Mouse (Mus musculus) kidney, embryonic 14.5 days (tissue): Measurements from ENCODE around the gene Axin2. TPM values are rescaled to one million over a fixed set of nuclear protein-coding genes. Genes with fewer than 3 reads are reported as not detected.
A peak's percentile ranks its signal among the peaks of the same experiment; 100 is the strongest.

Experiments used
- ATAC-seq: fragments of 200-750 bp; cut with Nextera tagmentation; 2 replicates; pipeline ENCODE4 v1.8.0; 2017; ENCODE audit warnings: moderate number of reproducible peaks, mild to moderate bottlenecking, moderate TSS enrichment, moderate library complexity; ENCODE audit not compliant: low FRiP score, low TSS enrichment
- H3K27ac ChIP-seq: fragments of 300-500 bp; sonication (generic); 2 replicates; pipeline ENCODE4 v1.5.1; 2014; ENCODE audit warnings: low read depth, mild to moderate bottlenecking, low read length, moderate library complexity, mixed read lengths
- H3K27me3 ChIP-seq: fragments of 300-500 bp; sonication (generic); 2 replicates; pipeline ENCODE4 v1.6.1; 2014; ENCODE audit warnings: mild to moderate bottlenecking, low read length; ENCODE audit not compliant: control insufficient read depth, insufficient read depth
- H3K36me3 ChIP-seq: fragments of 300-500 bp; sonication (generic); 2 replicates; pipeline ENCODE4 v1.6.1; 2014; ENCODE audit warnings: low read length, mixed read lengths; ENCODE audit not compliant: control insufficient read depth, insufficient read depth
- H3K4me1 ChIP-seq: fragments of 300-500 bp; sonication (generic); 2 replicates; pipeline ENCODE4 v1.6.1; 2014; ENCODE audit warnings: low read length, mixed read lengths; ENCODE audit not compliant: control insufficient read depth, insufficient read depth
- H3K4me2 ChIP-seq: fragments of 300-500 bp; sonication (generic); replicated peaks from 2 replicates; pipeline ENCODE4 v1.6.1; 2014; ENCODE audit warnings: low read depth, mild to moderate bottlenecking, low read length
- H3K4me3 ChIP-seq: fragments of 300-500 bp; sonication (generic); 2 replicates; pipeline ENCODE4 v1.5.1; 2014; ENCODE audit warnings: mild to moderate bottlenecking, low read length
- H3K9ac ChIP-seq: fragments of 300-500 bp; sonication (generic); 2 replicates; pipeline ENCODE4 v1.6.1; 2014; ENCODE audit warnings: low read depth, mild to moderate bottlenecking, low read length, moderate library complexity
- H3K9me3 ChIP-seq: fragments of 300-500 bp; sonication (generic); 2 replicates; pipeline ENCODE4 v1.6.1; 2016; ENCODE audit warnings: low read length; ENCODE audit not compliant: control insufficient read depth
- WGBS: fragments of 180-500 bp; shearing (Covaris S2); extraction: QIAGEN DNeasy Blood & Tissue Kit; methylation state at CpG from one replicate; pipeline ENCODE4 v1.1.7; 2014; 5-methylcytosine and 5-hydroxymethylcytosine counted together
- polyA plus RNA-seq: library from polyadenylated mRNA; unstranded; fragments of >200 nt; fragmentation: Nextera tagmentation; extraction: Ambion mirVana; gene quantifications from 2 replicates; pipeline ENCODE4 v1.2.1, GENCODE M21; 2014

Gene Axin2
- polyA plus RNA-seq, 1 experiment from 2014 or later, result 8.0 TPM

DNA sequence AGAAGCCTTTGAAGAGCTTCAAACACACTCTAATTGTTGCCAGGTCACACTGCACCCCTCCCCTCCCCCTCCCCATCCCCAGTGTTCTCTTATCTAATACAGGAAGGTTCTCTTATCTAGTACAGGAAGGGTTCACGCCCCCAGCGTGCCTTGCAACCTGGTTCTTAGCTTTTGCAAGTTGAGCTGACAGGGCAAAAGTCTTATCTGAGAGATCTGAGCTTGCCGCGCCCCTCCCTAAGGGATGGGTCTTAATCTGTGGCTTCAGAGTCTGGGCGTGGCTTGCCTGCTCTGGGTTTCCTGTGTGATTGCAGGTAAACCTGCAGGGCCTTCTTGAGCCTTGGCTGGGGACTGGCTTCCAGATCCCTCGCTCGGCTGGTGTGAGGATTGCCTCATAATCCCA lies 9.2 kb upstream of the Axin2 start:
- H3K36me3 ChIP-seq, result no peaks in the 10 kb centered on the region
- H3K9me3 ChIP-seq, result no peaks in the 10 kb centered on the region
- no peak for ATAC-seq
- no peak overlapping the region for H3K27ac ChIP-seq
- H3K9ac ChIP-seq, result no peak overlapping the region
- WGBS, result 24% methylated on average over 7 of the region's 7 CpGs
- H3K4me2 ChIP-seq, result peak overlapping the region; percentile 50
- H3K4me1 ChIP-seq, result peaks cover 14% of the 10 kb centered on the region
- H3K27me3 ChIP-seq, result peaks cover 3% of the 10 kb centered on the region; the same call in 1 of the 2 replicates
- H3K4me3 ChIP-seq, result no peak overlapping the region

GRCm38 (mm10) chr11:108912174-108912573 lies 8.0 kb upstream of the Axin2 start:
- no peak overlapping the region for H3K4me2 ChIP-seq
- peaks cover 8% of the 10 kb centered on the region for H3K9me3 ChIP-seq
- WGBS, result 94% methylated on average over 12 of the region's 12 CpGs
- no peak for ATAC-seq
- H3K4me3 ChIP-seq, result no peak overlapping the region
- H3K4me1 ChIP-seq, result peaks cover 14% of the 10 kb centered on the region
- no peak overlapping the region for H3K9ac ChIP-seq
- no peak overlapping the region for H3K27ac ChIP-seq
- H3K27me3 ChIP-seq, result peaks cover 3% of the 10 kb centered on the region; the same call in 1 of the 2 replicates
- no peaks in the 10 kb centered on the region for H3K36me3 ChIP-seq

DNA sequence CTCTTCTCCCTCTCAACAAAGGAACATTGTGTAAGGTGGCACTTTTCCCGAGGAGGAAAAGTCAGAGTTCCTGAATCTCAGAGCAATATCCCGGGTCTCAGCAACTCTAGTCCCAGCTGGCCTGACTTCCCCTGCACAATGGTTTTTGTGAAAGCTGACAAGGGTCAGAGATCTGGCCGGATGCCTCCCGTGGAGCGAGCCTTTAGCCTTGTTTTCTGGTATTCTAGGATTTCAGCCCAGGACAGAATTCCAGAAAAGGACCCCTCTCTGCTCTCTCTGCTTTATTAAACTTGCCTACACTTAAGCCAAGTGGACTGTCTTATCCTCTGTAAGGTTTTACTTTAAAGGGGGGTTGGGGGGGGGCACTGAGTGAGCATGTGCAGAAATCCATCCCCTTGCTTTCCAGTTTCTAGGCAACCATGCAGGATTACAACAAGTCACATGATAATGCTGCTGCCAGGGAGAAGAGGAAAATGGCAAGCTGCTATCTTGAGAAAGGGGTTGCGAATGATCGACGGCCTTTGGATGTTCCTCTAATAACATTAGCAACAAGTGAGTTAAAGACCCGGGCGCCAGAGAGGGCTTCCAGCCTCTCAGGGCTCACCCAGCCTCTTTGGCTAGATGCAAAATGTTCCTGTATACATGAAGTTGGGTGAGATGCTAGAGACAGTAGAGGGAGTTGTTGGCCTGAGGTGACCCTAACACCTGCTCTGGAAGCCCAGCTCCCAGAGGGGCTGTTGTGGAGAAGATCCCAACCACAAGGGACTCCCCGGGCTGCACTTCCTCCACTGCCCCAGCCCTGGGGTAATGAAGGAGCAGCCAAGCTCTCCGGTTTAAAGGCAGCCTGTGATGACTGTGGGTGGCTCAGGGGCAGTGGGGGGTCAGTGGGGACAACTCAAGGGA lies 2.5 kb upstream of the Axin2 start:
- Histone ChIP-seq H3K36me3 (no peaks in the 10 kb centered on the region), H3K4me1 (peaks cover 14% of the 10 kb centered on the region), H3K4me3 (no peak overlapping the region), H3K9me3 (peaks cover 8% of the 10 kb centered on the region), H3K27ac (peak overlapping the region; percentile 62; the same call in 1 of the 2 replicates), H3K4me2 (no peak overlapping the region; the same call in 1 of the 2 replicates), H3K9ac (no peak overlapping the region), H3K27me3 (no peaks in the 10 kb centered on the region)
- 24% methylated on average over 12 of the region's 12 CpGs for WGBS
- no peak for ATAC-seq

- WGBS, result under 1% methylated on average over 81 of the region's 104 CpGs
- H3K4me1 ChIP-seq, result peaks cover 40% of the 10 kb centered on the region
Measured at GRCm38 (mm10) chr11:108920636-108921505, 722 bp downstream of the Axin2 start.

DNA sequence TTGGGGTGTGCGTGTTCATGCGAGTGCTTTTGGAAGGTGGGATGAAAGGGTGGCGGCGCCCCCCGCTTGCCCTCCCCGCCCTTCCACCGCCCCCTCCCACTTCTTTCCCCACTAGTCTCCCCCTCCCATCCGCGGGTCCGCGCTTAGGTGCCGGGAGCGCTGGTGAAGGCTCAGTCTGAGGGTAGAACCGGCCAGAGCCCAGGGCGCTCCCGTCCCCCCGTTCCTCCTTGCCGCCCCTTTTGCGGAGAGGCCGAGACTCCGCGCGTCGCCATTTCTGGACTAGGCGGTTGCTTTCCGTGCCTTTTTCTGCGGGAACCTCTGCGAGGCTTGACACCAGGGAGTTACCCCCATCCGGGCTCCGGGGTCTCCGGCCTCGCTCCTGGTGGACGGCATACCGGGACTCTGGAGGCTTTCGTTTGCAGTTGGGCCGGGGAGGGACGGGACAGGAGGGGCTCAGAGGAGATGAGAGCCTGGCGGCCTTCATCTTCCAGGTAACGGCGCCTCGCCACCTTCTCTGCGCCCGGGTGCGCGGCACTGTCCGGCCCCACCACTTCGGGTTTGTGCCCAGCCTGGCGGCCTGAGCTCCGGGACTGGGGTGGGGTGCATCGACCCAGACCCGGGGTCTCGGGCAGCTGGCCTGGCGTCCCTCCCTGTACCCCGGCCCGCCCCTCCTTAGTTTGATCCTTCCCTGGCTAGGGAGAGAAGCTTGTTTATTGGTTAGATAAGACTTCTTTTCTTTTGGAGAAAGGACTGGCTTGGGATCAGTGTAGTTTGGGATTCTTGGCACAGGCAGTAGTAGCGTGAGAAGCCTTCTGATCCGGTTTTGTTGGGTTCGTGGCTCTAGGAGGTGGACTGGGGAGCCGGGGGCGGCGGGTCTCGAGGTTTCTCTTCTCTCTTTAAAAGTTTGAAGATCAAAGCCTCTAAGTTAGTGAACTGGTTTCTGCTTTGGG lies 1.6 kb downstream of the Axin2 start:
- under 1% methylated on average over 59 of the region's 62 CpGs for WGBS
- Histone ChIP-seq H3K9me3 (peaks cover 3% of the 10 kb centered on the region), H3K4me1 (peaks cover 48% of the 10 kb centered on the region), H3K4me3 (peak overlapping the region; percentile 81), H3K27ac (peak overlapping the region; percentile 99), H3K9ac (peak overlapping the region; percentile 92), H3K27me3 (no peaks in the 10 kb centered on the region), H3K4me2 (peak overlapping the region; percentile 54), H3K36me3 (no peaks in the 10 kb centered on the region)
- ATAC-seq, result peak; percentile 9

More at GRCm38 (mm10) chr11:108920636-108921505, 722 bp downstream of the Axin2 start:
- Histone ChIP-seq H3K27ac (peak overlapping the region; percentile 99), H3K4me2 (peak overlapping the region; percentile 54), H3K4me3 (peak overlapping the region; percentile 81), H3K9ac (peak overlapping the region; percentile 92), H3K9me3 (peaks cover 8% of the 10 kb centered on the region), H3K36me3 (no peaks in the 10 kb centered on the region), H3K27me3 (no peaks in the 10 kb centered on the region)
- ATAC-seq, result peak; percentile 82

DNA sequence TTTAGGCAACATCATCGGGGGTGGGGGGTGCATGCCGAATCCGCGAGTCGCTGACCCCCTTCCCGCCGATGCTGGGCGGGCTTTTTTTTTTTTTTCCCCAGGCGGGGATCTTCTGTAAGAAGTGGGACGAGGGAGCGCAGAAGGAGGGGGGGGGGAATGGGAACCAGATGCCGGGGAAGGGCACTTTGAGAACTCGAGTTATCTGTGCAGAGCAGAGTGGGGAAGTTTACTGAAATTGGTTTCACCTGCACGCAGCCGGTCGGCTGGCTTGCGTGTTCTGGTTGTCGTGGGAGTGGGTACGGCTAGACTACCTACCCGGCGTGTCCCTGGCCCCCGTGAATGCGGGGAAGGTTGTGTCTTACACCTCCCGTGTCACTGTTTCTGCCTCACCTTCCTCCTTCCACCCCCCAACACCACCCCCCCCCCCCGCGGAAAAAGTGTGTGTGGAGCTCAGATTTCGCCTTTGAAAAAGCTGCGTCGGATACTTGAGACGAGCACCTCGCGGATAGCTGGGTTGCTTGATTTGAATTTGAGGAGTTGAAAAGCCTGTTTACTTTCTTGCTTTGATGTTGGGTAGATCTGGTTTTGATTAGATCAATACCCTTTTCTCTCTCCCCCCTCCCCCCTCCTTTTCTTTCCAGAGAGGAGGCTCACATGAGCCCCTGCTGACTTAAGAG lies 2.5 kb downstream of the Axin2 start:
- no peaks in the 10 kb centered on the region; the same call in 1 of the 2 replicates for H3K36me3 ChIP-seq
- H3K9ac ChIP-seq, result peak overlapping the region; percentile 92
- peaks cover 50% of the 10 kb centered on the region for H3K4me1 ChIP-seq
- H3K4me3 ChIP-seq, result peak overlapping the region; percentile 81
- H3K9me3 ChIP-seq, result no peaks in the 10 kb centered on the region
- no peaks in the 10 kb centered on the region for H3K27me3 ChIP-seq
- WGBS, result under 1% methylated on average over 32 of the region's 32 CpGs
- peak overlapping the region; percentile 99; the same call in 1 of the 2 replicates for H3K27ac ChIP-seq
- H3K4me2 ChIP-seq, result peak overlapping the region; percentile 54
- no peak for ATAC-seq

GRCm38 (mm10) chr11:108923188-108923575 lies 3.0 kb downstream of the Axin2 start:
- ATAC-seq, result no peak
- Histone ChIP-seq H3K36me3 (no peaks in the 10 kb centered on the region; the same call in 1 of the 2 replicates), H3K27ac (no peak overlapping the region), H3K9ac (peak overlapping the region; percentile 92), H3K4me3 (peak overlapping the region; percentile 81), H3K4me1 (peaks cover 45% of the 10 kb centered on the region), H3K4me2 (peak overlapping the region; percentile 54), H3K9me3 (no peaks in the 10 kb centered on the region), H3K27me3 (no peaks in the 10 kb centered on the region)
- 2% methylated on average over 17 of the region's 17 CpGs for WGBS
